Mouse (Mus musculus): ENCODE results near the gene Gtsf1l. TPM values are rescaled to one million over a fixed set of nuclear protein-coding genes. Genes with fewer than 3 reads are reported as not detected.

The Gtsf1l gene
- polyA plus RNA-seq, 1 experiment from 2014 or later = not detected

- Histone ChIP-seq H3K27me3 (peaks cover 18% of the 10 kb centered on the region; the same call in 1 of the 2 replicates), H3K9me3 (no peaks in the 10 kb centered on the region), H3K4me3 (no peak overlapping the region), H3K36me3 (no peaks in the 10 kb centered on the region), H3K9ac (replicated peaks) (no peak overlapping the region), H3K27ac (replicated peaks) (no peak overlapping the region), H3K4me1 (peaks cover 20% of the 10 kb centered on the region), H3K4me2 (replicated peaks) (no peak overlapping the region)
- no peak for ATAC-seq (ENCODE audit: low FRiP score, low read depth)
- WGBS = 82% methylated on average over 13 of the region's 13 CpGs
Observed at GRCm38 (mm10) chr2:163104086-163104770, 16.6 kb upstream of the Gtsf1l start.

- H3K27ac ChIP-seq (replicated peaks) = no peak overlapping the region
- H3K27me3 ChIP-seq = peaks cover 23% of the 10 kb centered on the region
- ATAC-seq (ENCODE audit: low FRiP score, low read depth) = no peak
Observed at GRCm38 (mm10) chr2:163102900-163103653, 15.4 kb upstream of the Gtsf1l start.

GRCm38 (mm10) chr2:163102216-163102615, 14.6 kb upstream of the Gtsf1l start:
- 65% methylated on average over 7 of the region's 7 CpGs for WGBS
- H3K4me3 ChIP-seq = no peak overlapping the region
- H3K27me3 ChIP-seq = peaks cover 23% of the 10 kb centered on the region
- H3K4me2 ChIP-seq (replicated peaks) = no peak overlapping the region
- peak; percentile 31; the same call in 1 of the 2 replicates for ATAC-seq (ENCODE audit: low FRiP score, low read depth)
- no peaks in the 10 kb centered on the region for H3K9me3 ChIP-seq
- H3K27ac ChIP-seq (replicated peaks) = no peak overlapping the region; the same call in 1 of the 2 replicates
- no peaks in the 10 kb centered on the region for H3K36me3 ChIP-seq
- H3K9ac ChIP-seq (replicated peaks) = no peak overlapping the region
- H3K4me1 ChIP-seq = peaks cover 12% of the 10 kb centered on the region

More at GRCm38 (mm10) chr2:163102900-163103653, 15.4 kb upstream of the Gtsf1l start:
- Histone ChIP-seq H3K4me3 (no peak overlapping the region), H3K4me2 (replicated peaks) (no peak overlapping the region), H3K9ac (replicated peaks) (no peak overlapping the region), H3K9me3 (no peaks in the 10 kb centered on the region), H3K36me3 (no peaks in the 10 kb centered on the region), H3K4me1 (peaks cover 14% of the 10 kb centered on the region)
- 70% methylated on average over 18 of the region's 18 CpGs for WGBS

- ATAC-seq (ENCODE audit: low FRiP score, low read depth) = peak; percentile 57
- Histone ChIP-seq H3K4me2 (replicated peaks) (no peak overlapping the region), H3K9me3 (no peaks in the 10 kb centered on the region), H3K4me1 (peaks cover 12% of the 10 kb centered on the region), H3K27ac (replicated peaks) (no peak overlapping the region; the same call in 1 of the 2 replicates), H3K9ac (replicated peaks) (no peak overlapping the region), H3K4me3 (no peak overlapping the region), H3K36me3 (no peaks in the 10 kb centered on the region), H3K27me3 (peaks cover 23% of the 10 kb centered on the region)
- WGBS = 8% methylated on average over 10 of the region's 10 CpGs
Observed at GRCm38 (mm10) chr2:163101646-163102203, 14.1 kb upstream of the Gtsf1l start.

GRCm38 (mm10) chr2:163100551-163100950, 12.9 kb upstream of the Gtsf1l start:
- H3K27me3 ChIP-seq = peaks cover 23% of the 10 kb centered on the region
- no peak overlapping the region for H3K4me3 ChIP-seq
- H3K36me3 ChIP-seq = no peaks in the 10 kb centered on the region
- H3K27ac ChIP-seq (replicated peaks) = no peak overlapping the region
- H3K4me2 ChIP-seq (replicated peaks) = no peak overlapping the region
- 77% methylated on average over 5 of the region's 5 CpGs for WGBS
- peaks cover 12% of the 10 kb centered on the region for H3K4me1 ChIP-seq
- ATAC-seq (ENCODE audit: low FRiP score, low read depth) = no peak
- no peak overlapping the region for H3K9ac ChIP-seq (replicated peaks)
- no peaks in the 10 kb centered on the region for H3K9me3 ChIP-seq

GRCm38 (mm10) chr2:163099919-163100318, 12.3 kb upstream of the Gtsf1l start:
- 43% methylated on average over 8 of the region's 8 CpGs for WGBS
- H3K36me3 ChIP-seq = no peaks in the 10 kb centered on the region
- H3K4me3 ChIP-seq = no peak overlapping the region
- H3K27me3 ChIP-seq = peaks cover 23% of the 10 kb centered on the region
- H3K9ac ChIP-seq (replicated peaks) = no peak overlapping the region
- peaks cover 12% of the 10 kb centered on the region for H3K4me1 ChIP-seq
- H3K4me2 ChIP-seq (replicated peaks) = no peak overlapping the region
- H3K27ac ChIP-seq (replicated peaks) = no peak overlapping the region
- ATAC-seq (ENCODE audit: low FRiP score, low read depth) = no peak
- no peaks in the 10 kb centered on the region for H3K9me3 ChIP-seq

- ATAC-seq (ENCODE audit: low FRiP score, low read depth) = no peak
- 75% methylated on average over 3 of the region's 3 CpGs for WGBS
Observed at GRCm38 (mm10) chr2:163095784-163096183, 8.1 kb upstream of the Gtsf1l start.

GRCm38 (mm10) chr2:163094909-163095308, 7.3 kb upstream of the Gtsf1l start:
- Histone ChIP-seq H3K4me2 (replicated peaks) (no peak overlapping the region), H3K27me3 (peaks cover 5% of the 10 kb centered on the region), H3K36me3 (no peaks in the 10 kb centered on the region), H3K27ac (replicated peaks) (no peak overlapping the region), H3K4me1 (no peaks in the 10 kb centered on the region), H3K9me3 (no peaks in the 10 kb centered on the region), H3K9ac (replicated peaks) (no peak overlapping the region), H3K4me3 (no peak overlapping the region)
- 96% methylated on average over 9 of the region's 10 CpGs for WGBS
- no peak for ATAC-seq (ENCODE audit: low FRiP score, low read depth)

More at GRCm38 (mm10) chr2:163095784-163096183, 8.1 kb upstream of the Gtsf1l start:
- Histone ChIP-seq H3K4me1 (no peaks in the 10 kb centered on the region), H3K4me3 (no peak overlapping the region), H3K27me3 (peaks cover 5% of the 10 kb centered on the region), H3K36me3 (no peaks in the 10 kb centered on the region), H3K9me3 (no peaks in the 10 kb centered on the region), H3K27ac (replicated peaks) (no peak overlapping the region), H3K9ac (replicated peaks) (no peak overlapping the region), H3K4me2 (replicated peaks) (no peak overlapping the region)

GRCm38 (mm10) chr2:163089475-163090123, 1.9 kb upstream of the Gtsf1l start:
- H3K27me3 ChIP-seq = no peaks in the 10 kb centered on the region
- no peak overlapping the region for H3K27ac ChIP-seq (replicated peaks)
- H3K4me3 ChIP-seq = no peak overlapping the region
- H3K36me3 ChIP-seq = no peaks in the 10 kb centered on the region
- H3K4me1 ChIP-seq = no peaks in the 10 kb centered on the region
- no peaks in the 10 kb centered on the region for H3K9me3 ChIP-seq
- no peak overlapping the region for H3K4me2 ChIP-seq (replicated peaks)
- ATAC-seq (ENCODE audit: low FRiP score, low read depth) = no peak
- no peak overlapping the region for H3K9ac ChIP-seq (replicated peaks)
- 71% methylated on average over 5 of the region's 5 CpGs for WGBS

- ATAC-seq (ENCODE audit: low FRiP score, low read depth) = no peak
- H3K36me3 ChIP-seq = peaks cover 13% of the 10 kb centered on the region
- no peaks in the 10 kb centered on the region for H3K9me3 ChIP-seq
- H3K4me1 ChIP-seq = no peaks in the 10 kb centered on the region
- H3K27me3 ChIP-seq = no peaks in the 10 kb centered on the region
- H3K9ac ChIP-seq (replicated peaks) = no peak overlapping the region
- no peak overlapping the region for H3K27ac ChIP-seq (replicated peaks)
- no peak overlapping the region for H3K4me3 ChIP-seq
- 89% methylated on average over 8 of the region's 8 CpGs for WGBS
- H3K4me2 ChIP-seq (replicated peaks) = no peak overlapping the region
Observed at GRCm38 (mm10) chr2:163086561-163086960, 1.1 kb downstream of the Gtsf1l start.

GRCm38 (mm10) chr2:163085047-163085446, 2.6 kb downstream of the Gtsf1l start:
- Histone ChIP-seq H3K36me3 (peaks cover 20% of the 10 kb centered on the region), H3K9ac (replicated peaks) (no peak overlapping the region), H3K27me3 (no peaks in the 10 kb centered on the region), H3K4me1 (no peaks in the 10 kb centered on the region), H3K4me2 (replicated peaks) (no peak overlapping the region), H3K9me3 (no peaks in the 10 kb centered on the region), H3K27ac (replicated peaks) (no peak overlapping the region), H3K4me3 (no peak overlapping the region)
- 86% methylated on average over 6 of the region's 6 CpGs for WGBS
- ATAC-seq (ENCODE audit: low FRiP score, low read depth) = no peak

GRCm38 (mm10) chr2:163084519-163084918, 3.1 kb downstream of the Gtsf1l start:
- H3K9ac ChIP-seq (replicated peaks) = no peak overlapping the region
- no peak overlapping the region for H3K4me2 ChIP-seq (replicated peaks)
- no peaks in the 10 kb centered on the region for H3K4me1 ChIP-seq
- H3K4me3 ChIP-seq = no peak overlapping the region
- H3K9me3 ChIP-seq = no peaks in the 10 kb centered on the region
- no peaks in the 10 kb centered on the region for H3K27me3 ChIP-seq
- H3K27ac ChIP-seq (replicated peaks) = no peak overlapping the region
- peaks cover 23% of the 10 kb centered on the region for H3K36me3 ChIP-seq
- ATAC-seq (ENCODE audit: low FRiP score, low read depth) = no peak
- WGBS = 95% methylated on average over 3 of the region's 3 CpGs
